Mouse (Mus musculus) spleen, adult 2 months (tissue): ENCODE measurements around the gene Coil. TPM values are rescaled to one million over a fixed set of nuclear protein-coding genes. Genes with fewer than 3 reads are reported as not detected.

Experiments
- DNase-seq, 2 experiments: peaks; one replicate each; pipeline versions ENCODE4 v3.0.0 to v3.0.0-alpha.2; 2012 to 2021; ENCODE audit warnings: low spot score in 2 of 2, low read depth in 1 of 2
- H3K27ac ChIP-seq: fragments of 200-500 bp; 2 replicates; pipeline ENCODE4 v1.5.1; 2012; ENCODE audit warnings: low read length, inconsistent platforms; ENCODE audit not compliant: insufficient read depth
- H3K27me3 ChIP-seq: fragments of 200-500 bp; 2 replicates; pipeline ENCODE4 v1.6.1; 2012; ENCODE audit warnings: mild to moderate bottlenecking, moderate library complexity, low read length, inconsistent platforms; ENCODE audit not compliant: control insufficient read depth, insufficient read depth
- H3K36me3 ChIP-seq: fragments of 200-500 bp; 2 replicates; pipeline ENCODE4 v1.6.1; 2012; ENCODE audit warnings: mild to moderate bottlenecking, low read length, inconsistent platforms; ENCODE audit not compliant: control insufficient read depth, insufficient read depth
- H3K4me1 ChIP-seq: fragments of 200-500 bp; 2 replicates; pipeline ENCODE4 v1.6.1; 2011; ENCODE audit warnings: inconsistent platforms; ENCODE audit not compliant: control insufficient read depth, insufficient read depth, insufficient read length
- H3K4me3 ChIP-seq: fragments of 200-500 bp; 2 replicates; pipeline ENCODE4 v1.5.1; 2011; ENCODE audit warnings: mild to moderate bottlenecking, inconsistent platforms; ENCODE audit not compliant: insufficient read depth, insufficient read length; ENCODE audit errors: extremely low read depth
- CTCF ChIP-seq: fragments of 200-500 bp; IDR thresholded peaks from 2 replicates; pipeline ENCODE4 v1.5.1; 2011; ENCODE audit warnings: mild to moderate bottlenecking, inconsistent platforms; ENCODE audit not compliant: insufficient read depth, insufficient read length, insufficient replicate concordance; ENCODE audit errors: extremely low read depth
- POLR2A ChIP-seq: fragments of 200-500 bp; IDR thresholded peaks from 2 replicates; pipeline ENCODE4 v1.6.1; 2011; ENCODE audit warnings: low read depth, low read length, inconsistent platforms
- WGBS: fragments of 180-500 bp; shearing (Covaris S2); methylation state at CpG from one replicate; pipeline ENCODE4 v1.1.7; 2018; 5-methylcytosine and 5-hydroxymethylcytosine counted together
- polyA plus RNA-seq: library from polyadenylated mRNA; depleted of rRNA; stranded (reverse); fragments of >200 nt; gene quantifications from 2 replicates; pipeline ENCODE4 v1.2.3, GENCODE M21; 2012; rRNA removed

The Coil gene
- 3.9 and 4.0 TPM in 2 replicates for polyA plus RNA-seq

DNA sequence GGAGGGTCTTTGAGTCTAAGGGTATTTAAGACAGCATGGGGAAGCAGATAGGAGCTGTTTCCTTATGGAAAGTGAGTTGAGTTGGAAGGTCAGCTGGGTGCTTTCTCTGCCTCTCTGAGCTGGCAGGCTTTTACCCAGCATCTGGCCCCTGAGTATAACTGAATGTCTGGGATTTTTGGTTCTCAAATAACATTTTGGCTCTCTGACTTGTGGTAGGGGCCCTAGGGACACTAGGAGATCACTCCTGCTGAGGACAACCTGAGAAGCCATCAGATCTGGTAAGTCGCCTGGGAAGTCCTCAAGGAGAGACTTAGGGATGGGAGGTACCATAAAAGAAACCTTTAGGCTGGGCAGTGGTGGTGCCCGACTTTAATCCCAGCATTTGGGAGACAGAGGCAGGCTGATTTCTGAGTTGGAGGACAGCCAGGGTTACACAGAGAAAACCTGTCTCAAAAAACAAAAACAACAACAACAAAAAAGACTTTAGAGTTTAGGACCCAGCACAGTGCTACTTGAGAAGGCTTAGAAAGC lies at the start of gene Coil:
Coil (plus strand) TSS at position 51 of the 531 bp plus-strand sequence.
- no peak for DNase-seq
- 36% methylated on average over 2 of the region's 2 CpGs for WGBS

GRCm38 (mm10) chr11:88926566-88926965 lies 43.5 kb upstream of the Coil start:
- Histone ChIP-seq H3K27ac (no peak overlapping the region), H3K27me3 (no peaks in the 10 kb centered on the region), H3K4me1 (no peaks in the 10 kb centered on the region), H3K4me3 (no peak overlapping the region), H3K36me3 (peaks cover 15% of the 10 kb centered on the region)
- TF ChIP-seq POLR2A (no peak), CTCF (no peak)
- WGBS, result 89% methylated on average over 5 of the region's 5 CpGs
- DNase-seq, result no peak

More for the DNA sequence above, at the start of gene Coil:
- no peaks in the 10 kb centered on the region; the same call in 1 of the 2 replicates for H3K27me3 ChIP-seq
- H3K36me3 ChIP-seq, result no peaks in the 10 kb centered on the region
- H3K27ac ChIP-seq, result no peak within 1 kb of the TSS
- TF ChIP-seq POLR2A (no peak), CTCF (no peak)
- H3K4me3 ChIP-seq, result no peak within 1 kb of the TSS
- peaks cover 2% of the 10 kb centered on the region; the same call in 1 of the 2 replicates for H3K4me1 ChIP-seq

DNA sequence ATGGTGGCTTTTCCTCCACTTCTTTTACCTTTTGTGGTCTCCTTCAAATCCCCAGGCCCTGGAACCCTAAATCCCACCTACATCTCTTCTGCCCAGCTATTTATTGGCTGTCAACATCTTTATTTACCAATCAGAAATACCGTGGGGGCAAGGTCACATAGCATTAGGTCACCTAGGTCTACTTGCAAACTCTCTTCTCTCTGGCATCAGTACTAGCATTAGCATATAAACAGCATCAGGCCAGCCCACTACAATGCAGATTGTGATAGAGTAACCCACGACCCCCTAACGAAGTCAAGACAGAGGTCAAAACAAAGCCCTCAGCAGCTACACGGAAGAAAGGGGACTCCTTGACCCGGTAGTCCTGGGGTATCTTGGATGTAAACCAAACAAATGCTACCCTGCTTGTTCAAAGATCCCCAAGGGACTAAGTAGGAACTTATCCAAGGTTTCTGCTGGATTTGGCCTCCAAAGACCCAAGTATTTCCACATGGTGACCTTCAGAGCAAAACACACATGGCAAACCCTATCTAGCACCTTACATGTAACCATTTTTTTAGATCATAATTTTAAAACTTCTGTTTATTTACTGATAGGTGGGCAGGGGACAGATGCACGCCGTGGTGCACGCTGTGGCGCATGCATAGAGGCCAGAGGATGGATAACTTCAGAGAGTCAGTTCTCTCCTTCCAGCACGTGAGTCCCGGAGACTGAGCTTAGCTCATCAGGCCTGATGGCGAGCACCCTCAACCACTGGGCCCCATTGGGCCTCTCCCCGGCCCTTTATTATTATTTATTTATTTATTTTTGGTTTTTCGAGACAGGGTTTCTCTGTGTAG lies 38.1 kb upstream of the Coil start:
- Histone ChIP-seq H3K4me3 (no peak overlapping the region), H3K36me3 (peaks cover 21% of the 10 kb centered on the region), H3K27me3 (no peaks in the 10 kb centered on the region), H3K27ac (no peak overlapping the region), H3K4me1 (no peaks in the 10 kb centered on the region)
- no peak for DNase-seq
- WGBS, result 87% methylated on average over 14 of the region's 14 CpGs
- TF ChIP-seq CTCF, result no peak

- Histone ChIP-seq H3K4me1 (no peaks in the 10 kb centered on the region), H3K4me3 (no peak overlapping the region), H3K36me3 (peaks cover 22% of the 10 kb centered on the region), H3K27ac (no peak overlapping the region), H3K27me3 (no peaks in the 10 kb centered on the region)
- no peak for DNase-seq
- 97% methylated on average over 9 of the region's 9 CpGs for WGBS
- TF ChIP-seq POLR2A (no peak), CTCF (no peak)
Observed at GRCm38 (mm10) chr11:88933030-88933429, 37.0 kb upstream of the Coil start.

GRCm38 (mm10) chr11:88934089-88935000 lies 35.7 kb upstream of the Coil start:
- TF ChIP-seq CTCF, result no peak
- TF ChIP-seq POLR2A, result no peak
- DNase-seq, result no peak
- Histone ChIP-seq H3K4me1 (no peaks in the 10 kb centered on the region), H3K27me3 (no peaks in the 10 kb centered on the region), H3K36me3 (peaks cover 22% of the 10 kb centered on the region), H3K4me3 (no peak overlapping the region), H3K27ac (no peak overlapping the region)
- 94% methylated on average over 19 of the region's 19 CpGs for WGBS

GRCm38 (mm10) chr11:88937886-88938285 lies 32.2 kb upstream of the Coil start:
- DNase-seq, result no peak
- no peaks in the 10 kb centered on the region for H3K4me1 ChIP-seq
- no peak overlapping the region for H3K27ac ChIP-seq
- peaks cover 16% of the 10 kb centered on the region for H3K36me3 ChIP-seq
- WGBS, result 95% methylated on average over 2 of the region's 2 CpGs
- H3K4me3 ChIP-seq, result no peak overlapping the region
- TF ChIP-seq CTCF, result no peak
- TF ChIP-seq POLR2A, result no peak
- H3K27me3 ChIP-seq, result no peaks in the 10 kb centered on the region
